Mouse (Mus musculus) cerebellum, adult 2 months (tissue): ENCODE data around the gene Dlgap4.

ENCODE experiments used
- CTCF ChIP-seq: fragments of 200-500 bp; IDR thresholded peaks from 2 replicates; pipeline ENCODE4 v1.5.1; 2011; ENCODE audit warnings: low read depth, mild to moderate bottlenecking, control low read depth, low read length, moderate library complexity, borderline replicate concordance; ENCODE audit not compliant: insufficient read depth
- POLR2A ChIP-seq: fragments of 200-500 bp; IDR thresholded peaks from 2 replicates; pipeline ENCODE4 v1.6.1; 2011; ENCODE audit warnings: low read length, control low read depth, borderline replicate concordance; ENCODE audit not compliant: insufficient read depth

DNA sequence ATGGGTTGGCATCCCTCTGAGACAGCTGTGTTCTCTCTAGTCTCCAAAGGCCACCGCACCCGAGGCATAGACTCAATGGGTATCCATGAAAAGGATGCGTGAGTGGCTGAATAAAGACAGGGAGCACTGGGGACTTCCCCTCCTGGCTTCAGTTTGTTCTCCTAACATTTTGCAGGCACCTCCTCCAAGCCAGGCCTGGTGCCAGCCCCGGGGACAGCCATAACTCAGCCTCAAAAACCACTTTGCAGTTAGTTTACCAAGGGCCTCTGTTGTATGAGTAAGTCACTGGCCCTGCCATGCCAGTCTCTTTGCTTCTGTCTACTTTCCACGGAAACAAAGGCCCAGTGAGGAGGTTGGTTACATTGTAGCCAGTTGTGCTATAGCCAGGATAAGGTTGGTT lies 7.5 kb upstream of the Dlgap4 start:
- TF ChIP-seq POLR2A: no peak
- no peak for TF ChIP-seq CTCF
